9 mouse cellular contexts compared by ENCODE assay signal in genomic region chr10:4041691-4042090, GRCm38 (mm10).
DNase-seq lines count a peak whose midpoint lies in the region; ATAC-seq and TF ChIP-seq lines count a peak whose summit lies in the region.
"Had no signal": no experiment of that assay in that cellular context is flagged by ENCODE, and none has a peak within 500 bp of the region (broad histone marks: within the 10 kb centered on the region; RNA-seq: fewer than 3 reads in every experiment).

No protein-coding gene starts in this region.

- no peak overlapping the region for H3K9ac ChIP-seq in heart, embryonic 11.5 days (ENCODE audit: low read depth, low read length)
- H3K9ac ChIP-seq in CH12.LX (ENCODE audit: insufficient read depth, low read depth): no peak overlapping the region
- H3K9ac ChIP-seq: stomach, embryonic 15.5 days had no signal

- no peak for TF ChIP-seq EP300 in CH12.LX (IDR thresholded peaks at IDR 0.05; ENCODE audit: low read length)

- 81% methylated on average over 9 of the region's 9 CpGs for WGBS in heart, embryonic 11.5 days (ENCODE audit: insufficient replicate concordance)

- TF ChIP-seq CTCF in CH12.LX (conservative IDR thresholded peaks at IDR 0.05 in 1 of 2, IDR thresholded peaks at IDR 0.05 in 1 of 2; ENCODE audit: low read depth in 2 of 2, low read length in 2 of 2): peak; percentile 22 to 61; a peak in 2 of 4 replicates

- H3K27ac ChIP-seq in heart, embryonic 11.5 days (ENCODE audit: low read depth, low read length): no peak overlapping the region
- H3K27ac ChIP-seq in CH12.LX (ENCODE audit: insufficient read depth, low read depth): no peak overlapping the region
- H3K27ac ChIP-seq: stomach, embryonic 15.5 days had no signal

- in situ Hi-C loops in CH12.LX (cut with MboI; ENCODE audit: low pct_ligation_motif_present, low pct_unique_long_range_greater_than_20kb, low sequenced_read_pairs): no loop called here

- no peaks in the 10 kb centered on the region for H3K4me1 ChIP-seq in heart, embryonic 11.5 days (ENCODE audit: control insufficient read depth, insufficient read depth, low read length)
- H3K4me1 ChIP-seq in CH12.LX (ENCODE audit: control insufficient read depth in 1 of 2, insufficient read depth in 2 of 2): no peaks in the 10 kb centered on the region
- H3K4me1 ChIP-seq: stomach, embryonic 15.5 days had no signal

- no peak overlapping the region for H3K4me2 ChIP-seq in heart, embryonic 11.5 days
- no peak overlapping the region for H3K4me2 ChIP-seq in CH12.LX (ENCODE audit: insufficient read depth, low read depth, poor library complexity, severe bottlenecking)
- H3K4me2 ChIP-seq: stomach, embryonic 15.5 days had no signal

- dilution Hi-C loops in CH12.LX (cut with MboI; ENCODE audit: extremely low pct_ligation_motif_present, extremely low pct_unique_long_range_greater_than_20kb, low sequenced_read_pairs): no loop called here

- H3K79me2 ChIP-seq in CH12.LX (replicated peaks; ENCODE audit: control insufficient read depth, extremely low read depth, insufficient read depth, poor library complexity, severe bottlenecking): no peaks in the 10 kb centered on the region

- TF ChIP-seq RAD21 in CH12.LX (IDR thresholded peaks at IDR 0.05; ENCODE audit: low read depth, low read length): peak; percentile 32

- H3K4me3 ChIP-seq in heart, embryonic 11.5 days (ENCODE audit: low read depth, low read length): no peak overlapping the region
- no peak overlapping the region for H3K4me3 ChIP-seq in CH12.LX (replicated peaks in 1 of 3; ENCODE audit: low read depth in 2 of 3, low read length in 2 of 3, poor library complexity in 1 of 3)
- H3K4me3 ChIP-seq: stomach, embryonic 15.5 days had no signal

- TF ChIP-seq POLR2A in CH12.LX (IDR thresholded peaks at IDR 0.05; ENCODE audit: low read depth, low read length): no peak

- H3K9me3 ChIP-seq in heart, embryonic 11.5 days (replicated peaks; ENCODE audit: control insufficient read depth, low read length): no peaks in the 10 kb centered on the region
- no peaks in the 10 kb centered on the region for H3K9me3 ChIP-seq in CH12.LX (replicated peaks; ENCODE audit: low read length)
- H3K9me3 ChIP-seq: stomach, embryonic 15.5 days had no signal

- DNase-seq in heart, adult 8-10 months (ENCODE audit: low spot score): peak; percentile 51
- DNase-seq in CH12.LX (ENCODE audit: extremely low read depth): peak; percentile 31
- DNase-seq in cerebellum, adult 18-20 months: peak; percentile 66 to 77
- peak; percentile 28 to 37 for DNase-seq in frontal cortex, postnatal 36 days (ENCODE audit: low spot score in 2 of 2)
- peak; percentile 30 for DNase-seq in layer of hippocampus, adult 9-10 months (ENCODE audit: low spot score)
- DNase-seq in thymus, postnatal 0 days (ENCODE audit: low spot score): peak; percentile 40

- no peak for ATAC-seq in heart, embryonic 11.5 days (replicated peaks; ENCODE audit: insufficient number of reproducible peaks, low FRiP score, low TSS enrichment)
- ATAC-seq in megakaryocyte-erythroid progenitor cell, adult 5-6 weeks (replicated peaks; ENCODE audit: low FRiP score, low TSS enrichment, poor library complexity, severe bottlenecking): peak; percentile 41; the same call in 1 of the 2 replicates

- H3K27me3 ChIP-seq in heart, embryonic 11.5 days (ENCODE audit: control insufficient read depth, insufficient read depth, low read length): no peaks in the 10 kb centered on the region
- H3K27me3 ChIP-seq in CH12.LX (replicated peaks): no peaks in the 10 kb centered on the region
- H3K27me3 ChIP-seq: stomach, embryonic 15.5 days had no signal

- H3K36me3 ChIP-seq in heart, embryonic 11.5 days (ENCODE audit: control insufficient read depth, insufficient read depth, low read length): 0 out of 2 replicates have a peak, but pooled peaks cover 3% of the 10 kb centered on the region
- peaks cover 43 to 84% of the 10 kb centered on the region in 2 experiments for H3K36me3 ChIP-seq in CH12.LX (replicated peaks in 1 of 2; ENCODE audit: control insufficient read depth in 1 of 2, insufficient read depth in 1 of 2, low read length in 1 of 2)
- H3K36me3 ChIP-seq: stomach, embryonic 15.5 days had no signal

TF ChIP-seq in CH12.LX, 34 proteins besides CTCF, POLR2A, EP300 and RAD21:
- no peak for TF ChIP-seq CHD2 (IDR thresholded peaks at IDR 0.05; ENCODE audit: low read length)
- no peak for TF ChIP-seq NELFE (IDR thresholded peaks at IDR 0.05; ENCODE audit: low read depth, low read length)
- no peak for TF ChIP-seq PAX5 (IDR thresholded peaks at IDR 0.05; ENCODE audit: low read length)
- TF ChIP-seq UBTF (IDR thresholded peaks at IDR 0.05; ENCODE audit: low read depth, low read length): no peak
- peak; percentile 80 for TF ChIP-seq ELF1 (IDR thresholded peaks at IDR 0.05; ENCODE audit: low read depth, low read length)
- peak; percentile 22 for TF ChIP-seq SMC3 (IDR thresholded peaks at IDR 0.05; ENCODE audit: low read depth, low read length)
- TF ChIP-seq ZC3H11A (IDR thresholded peaks at IDR 0.05; ENCODE audit: low read depth, low read length): no peak
- TF ChIP-seq POLR2AphosphoS2 (IDR thresholded peaks at IDR 0.05; ENCODE audit: low read depth, low read length): no peak
- TF ChIP-seq TCF12 (IDR thresholded peaks at IDR 0.05; ENCODE audit: low read depth, low read length): no peak
- no peak for TF ChIP-seq IRF4 (IDR thresholded peaks at IDR 0.05; ENCODE audit: low read depth, low read length)
- TF ChIP-seq USF1 (IDR thresholded peaks at IDR 0.05; ENCODE audit: low read depth, low read length): no peak
TF ChIP-seq in CH12.LX: peak in this region for 2.
